Mouse (Mus musculus) midbrain, embryonic 15.5 days (tissue): ENCODE measurements at regions not wholly inside any gene's neighbourhood (a gene's known extent, or its start where the extent isn't known, plus 50 kb on each side); places are given as distances from the start of the nearest gene placed in this dataset.
"Not testable (repeated sequence)": the region's sequence is repeated elsewhere in the genome, so short reads cannot be mapped to it uniquely, and the experiment has no call there.

Experiments used
- ATAC-seq: fragments of 200-750 bp; cut with Nextera tagmentation; replicated peaks from 2 replicates; pipeline ENCODE4 v1.8.0; 2017; ENCODE audit warnings: moderate TSS enrichment
- H3K27ac ChIP-seq: fragments of 300-500 bp; sonication (generic); 2 replicates; pipeline ENCODE4 v1.5.1; 2015; ENCODE audit warnings: mild to moderate bottlenecking, inconsistent platforms
- H3K27me3 ChIP-seq: fragments of 300-500 bp; sonication (generic); replicated peaks from 2 replicates; pipeline ENCODE4 v1.6.1; 2015; ENCODE audit warnings: inconsistent platforms
- H3K36me3 ChIP-seq: fragments of 300-500 bp; sonication (generic); replicated peaks from 2 replicates; pipeline ENCODE4 v1.6.1; 2015; ENCODE audit warnings: inconsistent platforms
- H3K4me1 ChIP-seq: fragments of 300-500 bp; sonication (generic); 2 replicates; pipeline ENCODE4 v1.6.1; 2015; ENCODE audit warnings: inconsistent platforms
- H3K4me2 ChIP-seq: fragments of 300-500 bp; sonication (generic); 2 replicates; pipeline ENCODE4 v1.6.1; 2015; ENCODE audit warnings: inconsistent platforms, mild to moderate bottlenecking, moderate library complexity
- H3K4me3 ChIP-seq: fragments of 300-500 bp; sonication (generic); 2 replicates; pipeline ENCODE4 v1.5.1; 2015; ENCODE audit warnings: mild to moderate bottlenecking, inconsistent platforms
- H3K9ac ChIP-seq: fragments of 300-500 bp; sonication (generic); 2 replicates; pipeline ENCODE4 v1.6.1; 2015; ENCODE audit warnings: mild to moderate bottlenecking, inconsistent platforms
- H3K9me3 ChIP-seq: fragments of 300-500 bp; sonication (generic); 2 replicates; pipeline ENCODE4 v1.6.1; 2016; ENCODE audit warnings: inconsistent platforms
- WGBS: fragments of 180-500 bp; shearing (Covaris S2); methylation state at CpG from one replicate; pipeline ENCODE4 v1.1.7; 2015; ENCODE audit warnings: mixed read lengths; 5-methylcytosine and 5-hydroxymethylcytosine counted together

DNA sequence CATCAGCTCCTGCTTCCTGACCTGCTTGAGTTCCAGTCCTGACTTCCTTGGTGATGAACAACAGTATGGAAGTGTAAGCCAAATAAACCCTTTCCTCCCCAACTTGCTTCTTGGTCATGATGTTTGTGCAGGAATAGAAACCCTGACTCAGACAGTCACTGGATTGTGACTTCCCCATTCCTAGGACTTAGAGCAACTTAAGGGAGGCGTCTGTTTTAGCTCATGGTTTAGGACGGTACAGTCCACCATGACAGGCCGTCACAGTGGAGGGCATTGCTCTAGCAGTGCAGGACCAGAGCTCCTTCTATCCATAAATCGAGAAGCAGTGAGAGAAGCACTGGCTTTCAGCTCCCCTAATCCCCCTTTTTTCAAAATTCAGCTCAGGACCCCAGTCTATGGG is 603.4 kb upstream of the Gm19410 start:
- not testable (repeated sequence) for H3K9me3 ChIP-seq

GRCm38 (mm10) chr8:35166611-35167010 is 599.0 kb upstream of the Gm19410 start:
- H3K36me3 ChIP-seq = no peaks in the 10 kb centered on the region
- no peaks in the 10 kb centered on the region for H3K9me3 ChIP-seq
- ATAC-seq = no peak
- H3K4me2 ChIP-seq = no peak overlapping the region
- no peak overlapping the region for H3K9ac ChIP-seq
- H3K4me1 ChIP-seq = no peaks in the 10 kb centered on the region
- H3K27ac ChIP-seq = no peak overlapping the region
- WGBS = 72% methylated on average over 6 of the region's 6 CpGs
- H3K4me3 ChIP-seq = no peak overlapping the region
- H3K27me3 ChIP-seq = no peaks in the 10 kb centered on the region

More for the DNA sequence above, 603.4 kb upstream of the Gm19410 start:
- not testable (repeated sequence) for H3K27ac ChIP-seq, H3K9ac ChIP-seq, ATAC-seq, H3K27me3 ChIP-seq, H3K4me3 ChIP-seq, H3K36me3 ChIP-seq, H3K4me1 ChIP-seq, H3K4me2 ChIP-seq
- WGBS = 93% methylated on average over 4 of the region's 4 CpGs

- no peak for ATAC-seq
- Histone ChIP-seq H3K36me3 (no peaks in the 10 kb centered on the region), H3K4me1 (no peaks in the 10 kb centered on the region), H3K4me2 (no peak overlapping the region), H3K27me3 (no peaks in the 10 kb centered on the region), H3K9ac (no peak overlapping the region), H3K9me3 (no peaks in the 10 kb centered on the region), H3K4me3 (no peak overlapping the region), H3K27ac (no peak overlapping the region)
- 87% methylated on average over 13 of the region's 13 CpGs for WGBS
Observed at GRCm38 (mm10) chr8:35171536-35172310, 593.9 kb upstream of the Gm19410 start.

DNA sequence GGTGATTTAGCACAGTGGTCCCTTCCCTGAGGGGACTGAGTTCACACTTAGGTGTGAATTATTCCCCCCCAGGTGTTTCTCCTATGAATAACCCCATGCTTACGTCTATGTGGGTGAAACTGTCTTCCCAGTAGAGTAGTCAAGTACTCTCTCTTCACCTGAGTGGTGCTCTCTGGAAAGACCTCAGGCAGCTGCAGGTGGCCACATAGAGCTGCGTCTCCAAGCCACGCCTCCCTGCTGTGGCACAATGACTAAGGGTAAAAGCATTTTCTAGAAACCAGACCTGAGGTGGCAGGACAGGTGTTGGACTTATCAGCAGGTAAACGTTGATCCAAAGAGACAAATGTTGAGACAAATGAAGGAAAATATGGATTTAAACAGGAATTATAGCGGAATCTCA is 588.3 kb upstream of the Gm19410 start:
- H3K4me2 ChIP-seq = no peak overlapping the region
- H3K27ac ChIP-seq = no peak overlapping the region
- H3K9ac ChIP-seq = no peak overlapping the region
- H3K27me3 ChIP-seq = no peaks in the 10 kb centered on the region
- H3K36me3 ChIP-seq = no peaks in the 10 kb centered on the region
- no peaks in the 10 kb centered on the region for H3K9me3 ChIP-seq
- no peaks in the 10 kb centered on the region for H3K4me1 ChIP-seq
- H3K4me3 ChIP-seq = no peak overlapping the region
- 72% methylated on average over 5 of the region's 5 CpGs for WGBS
- no peak for ATAC-seq

GRCm38 (mm10) chr8:35180075-35180474 is 585.5 kb upstream of the Gm19410 start:
- Histone ChIP-seq H3K36me3 (no peaks in the 10 kb centered on the region), H3K4me3 (no peak overlapping the region), H3K27me3 (no peaks in the 10 kb centered on the region), H3K27ac (no peak overlapping the region), H3K9me3 (no peaks in the 10 kb centered on the region), H3K4me2 (no peak overlapping the region), H3K4me1 (no peaks in the 10 kb centered on the region), H3K9ac (no peak overlapping the region)
- WGBS = 74% methylated on average over 3 of the region's 3 CpGs
- ATAC-seq = no peak

DNA sequence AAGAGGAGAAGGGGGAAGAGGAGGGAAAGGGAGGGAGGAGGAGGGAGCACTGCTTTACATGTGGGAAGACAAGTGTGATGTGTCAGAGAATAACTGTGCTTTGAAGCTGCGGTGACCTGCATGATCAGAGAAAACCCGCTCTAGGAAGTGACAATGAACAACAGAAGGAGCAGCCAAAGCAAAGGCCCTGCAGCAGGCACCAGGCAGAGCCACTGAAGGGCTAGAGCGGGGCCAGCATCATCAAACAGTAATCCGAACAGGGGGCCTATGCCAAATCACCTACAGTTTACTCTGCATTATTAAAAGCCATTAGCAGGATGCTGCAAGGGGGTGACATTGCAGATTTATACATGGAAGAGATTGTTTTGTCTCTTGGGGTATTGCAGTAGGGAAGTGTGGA is 583.4 kb upstream of the Gm19410 start:
- Histone ChIP-seq H3K9ac (no peak overlapping the region), H3K36me3 (no peaks in the 10 kb centered on the region), H3K27ac (no peak overlapping the region), H3K4me2 (no peak overlapping the region), H3K4me1 (no peaks in the 10 kb centered on the region), H3K9me3 (no peaks in the 10 kb centered on the region), H3K4me3 (no peak overlapping the region), H3K27me3 (no peaks in the 10 kb centered on the region)
- 75% methylated on average over 4 of the region's 4 CpGs for WGBS
- ATAC-seq = no peak

DNA sequence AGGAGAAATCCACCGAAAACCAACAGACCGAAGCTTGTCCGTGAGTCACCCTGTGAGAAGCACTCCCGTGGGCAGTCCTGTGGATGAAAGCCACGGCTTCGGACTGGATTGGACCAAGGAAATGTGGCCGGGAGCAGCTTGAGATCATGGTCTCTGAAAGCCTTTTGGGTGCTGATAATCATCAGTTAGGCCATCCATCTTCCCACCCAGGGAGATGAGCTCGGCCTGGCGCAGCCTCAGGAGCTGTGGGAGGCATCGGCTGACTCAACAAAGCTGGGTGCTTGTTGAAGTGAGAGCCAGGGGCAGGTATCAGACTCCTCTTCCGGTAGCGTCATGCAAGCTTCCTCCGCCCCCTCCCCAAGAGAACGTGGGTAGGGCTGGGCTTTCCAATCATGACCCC is 582.2 kb upstream of the Gm19410 start:
- Histone ChIP-seq H3K36me3 (no peaks in the 10 kb centered on the region), H3K27me3 (no peaks in the 10 kb centered on the region), H3K9me3 (no peaks in the 10 kb centered on the region), H3K4me3 (no peak overlapping the region), H3K27ac (no peak overlapping the region), H3K9ac (no peak overlapping the region), H3K4me1 (no peaks in the 10 kb centered on the region), H3K4me2 (no peak overlapping the region)
- 91% methylated on average over 14 of the region's 14 CpGs for WGBS
- no peak for ATAC-seq

GRCm38 (mm10) chr8:35185165-35185564 is 580.4 kb upstream of the Gm19410 start:
- H3K9me3 ChIP-seq = no peaks in the 10 kb centered on the region
- H3K27ac ChIP-seq = no peak overlapping the region
- no peak for ATAC-seq
- no peaks in the 10 kb centered on the region for H3K4me1 ChIP-seq
- H3K27me3 ChIP-seq = no peaks in the 10 kb centered on the region
- WGBS = 86% methylated on average over 10 of the region's 10 CpGs
- no peak overlapping the region for H3K4me2 ChIP-seq
- H3K9ac ChIP-seq = no peak overlapping the region
- H3K4me3 ChIP-seq = no peak overlapping the region
- H3K36me3 ChIP-seq = no peaks in the 10 kb centered on the region

DNA sequence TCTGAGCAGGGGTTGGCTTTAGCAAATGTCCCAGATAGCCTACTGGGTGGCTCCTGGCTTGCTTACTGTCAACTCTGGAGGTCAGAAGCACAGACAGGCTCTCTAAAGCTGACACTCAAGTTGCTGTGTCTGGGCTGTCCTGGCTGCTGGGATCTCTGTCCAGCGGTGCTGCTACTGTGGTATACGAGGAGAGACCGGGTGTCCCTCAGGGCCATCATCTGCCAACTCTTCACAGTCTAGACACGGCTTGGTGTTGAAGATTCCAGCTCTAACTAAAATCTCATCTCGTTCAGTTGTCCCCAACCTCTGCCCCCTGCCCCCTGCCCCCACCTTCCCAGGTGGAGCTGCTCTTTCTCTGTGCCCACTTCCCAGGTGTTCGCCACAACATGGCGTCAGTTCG is 577.1 kb upstream of the Gm19410 start:
- Histone ChIP-seq H3K9ac (no peak overlapping the region), H3K4me1 (0 out of 2 replicates have a peak, but pooled peaks cover 2% of the 10 kb centered on the region), H3K9me3 (no peaks in the 10 kb centered on the region), H3K4me2 (no peak overlapping the region), H3K4me3 (no peak overlapping the region), H3K27ac (no peak overlapping the region), H3K36me3 (no peaks in the 10 kb centered on the region), H3K27me3 (no peaks in the 10 kb centered on the region)
- ATAC-seq = no peak
- WGBS = 93% methylated on average over 8 of the region's 8 CpGs

- H3K9me3 ChIP-seq = no peaks in the 10 kb centered on the region
- H3K9ac ChIP-seq = no peak overlapping the region
- H3K4me2 ChIP-seq = no peak overlapping the region
- H3K27ac ChIP-seq = no peak overlapping the region
- no peaks in the 10 kb centered on the region for H3K36me3 ChIP-seq
- 89% methylated on average over 16 of the region's 16 CpGs for WGBS
- H3K4me1 ChIP-seq = 0 out of 2 replicates have a peak, but pooled peaks cover 3% of the 10 kb centered on the region
- no peak overlapping the region for H3K4me3 ChIP-seq
- no peaks in the 10 kb centered on the region for H3K27me3 ChIP-seq
- no peak for ATAC-seq
Observed at GRCm38 (mm10) chr8:35189695-35190094, 575.9 kb upstream of the Gm19410 start.

- H3K9me3 ChIP-seq = no peaks in the 10 kb centered on the region
- H3K4me3 ChIP-seq = no peak overlapping the region
- H3K36me3 ChIP-seq = no peaks in the 10 kb centered on the region
- ATAC-seq = no peak
- H3K27ac ChIP-seq = no peak overlapping the region
- H3K9ac ChIP-seq = no peak overlapping the region
- no peak overlapping the region for H3K4me2 ChIP-seq
- 0 out of 2 replicates have a peak, but pooled peaks cover 3% of the 10 kb centered on the region for H3K4me1 ChIP-seq
- WGBS = 17% methylated on average over 3 of the region's 3 CpGs
- no peaks in the 10 kb centered on the region for H3K27me3 ChIP-seq
Observed at GRCm38 (mm10) chr8:35192515-35192914, 573.1 kb upstream of the Gm19410 start.

DNA sequence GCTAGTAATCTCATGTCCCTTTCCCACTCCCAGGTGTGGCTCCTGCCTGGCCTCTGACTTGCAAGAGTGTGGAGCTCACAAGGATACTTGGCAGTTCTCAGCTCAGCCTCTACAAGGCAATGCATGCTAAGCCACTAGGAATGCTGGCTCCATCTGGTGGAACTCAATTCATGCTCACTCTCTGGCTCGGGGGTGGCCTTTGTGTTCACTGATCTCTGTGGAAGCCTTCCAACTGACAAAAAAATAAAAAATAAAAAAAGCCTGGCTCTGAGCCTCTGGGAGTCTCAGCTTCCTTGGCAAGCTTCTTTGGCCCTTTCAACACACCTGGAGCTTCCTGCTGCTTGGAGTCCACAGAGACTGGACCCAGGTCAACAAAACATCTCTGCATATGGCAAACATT is 571.8 kb upstream of the Gm19410 start:
- Histone ChIP-seq H3K9me3 (no peaks in the 10 kb centered on the region), H3K36me3 (no peaks in the 10 kb centered on the region), H3K27ac (no peak overlapping the region), H3K9ac (no peak overlapping the region), H3K4me1 (0 out of 2 replicates have a peak, but pooled peaks cover 3% of the 10 kb centered on the region), H3K4me2 (no peak overlapping the region), H3K27me3 (no peaks in the 10 kb centered on the region), H3K4me3 (no peak overlapping the region)
- WGBS = 18% methylated on average over 1 of the region's 1 CpGs
- peak; percentile 70 for ATAC-seq

- WGBS = 8% methylated on average over 4 of the region's 4 CpGs
- Histone ChIP-seq H3K4me1 (0 out of 2 replicates have a peak, but pooled peaks cover 3% of the 10 kb centered on the region), H3K9ac (no peak overlapping the region), H3K27ac (0 out of 2 replicates have a peak overlapping the region, but pooled peaks have one; percentile 3), H3K4me3 (no peak overlapping the region), H3K9me3 (no peaks in the 10 kb centered on the region), H3K27me3 (no peaks in the 10 kb centered on the region), H3K4me2 (no peak overlapping the region), H3K36me3 (no peaks in the 10 kb centered on the region)
- peak; percentile 61 for ATAC-seq
Observed at GRCm38 (mm10) chr8:35196189-35196588, 569.4 kb upstream of the Gm19410 start.
